Mouse (Mus musculus) intestine, embryonic 14.5 days (tissue): Measurements from ENCODE around the gene Lsp1. TPM values are rescaled to one million over a fixed set of nuclear protein-coding genes. Genes with fewer than 3 reads are reported as not detected.

Source experiments
- ATAC-seq: fragments of 200-750 bp; cut with Nextera tagmentation; replicated peaks from 2 replicates; pipeline ENCODE4 v1.8.0; 2017; ENCODE audit warnings: low read depth, moderate number of reproducible peaks, moderate TSS enrichment, moderate library complexity; ENCODE audit not compliant: low FRiP score, low TSS enrichment
- DNase-seq: peaks from one replicate; pipeline ENCODE4 v3.0.0-alpha.2; 2018; ENCODE audit warnings: low spot score
- H3K27ac ChIP-seq: fragments of 300-500 bp; sonication (generic); 2 replicates; pipeline ENCODE4 v1.5.1; 2014; ENCODE audit warnings: low read depth, mild to moderate bottlenecking, control low read depth
- H3K27me3 ChIP-seq: fragments of 300-500 bp; sonication (generic); replicated peaks from 2 replicates; pipeline ENCODE4 v1.6.1; 2014; ENCODE audit warnings: low read length, control low read depth; ENCODE audit not compliant: control insufficient read depth, insufficient read depth
- H3K36me3 ChIP-seq: fragments of 300-500 bp; sonication (generic); 2 replicates; pipeline ENCODE4 v1.6.1; 2014; ENCODE audit warnings: low read length, control low read depth; ENCODE audit not compliant: control insufficient read depth, insufficient read depth
- H3K4me1 ChIP-seq: fragments of 300-500 bp; sonication (generic); replicated peaks from 2 replicates; pipeline ENCODE4 v1.6.1; 2014; ENCODE audit warnings: low read length, control low read depth, mixed read lengths; ENCODE audit not compliant: control insufficient read depth, insufficient read depth
- H3K4me2 ChIP-seq: fragments of 300-500 bp; sonication (generic); 2 replicates; pipeline ENCODE4 v1.6.1; 2014; ENCODE audit warnings: low read length
- H3K4me3 ChIP-seq: fragments of 300-500 bp; sonication (generic); 2 replicates; pipeline ENCODE4 v1.5.1; 2014; ENCODE audit warnings: low read depth, low read length, control low read depth, mixed read lengths
- H3K9ac ChIP-seq: fragments of 300-500 bp; sonication (generic); 2 replicates; pipeline ENCODE4 v1.6.1; 2014; ENCODE audit warnings: mild to moderate bottlenecking, low read length
- H3K9me3 ChIP-seq: fragments of 300-500 bp; sonication (generic); 2 replicates; pipeline ENCODE4 v1.6.1; 2016; ENCODE audit warnings: low read length, control low read depth; ENCODE audit not compliant: control insufficient read depth
- WGBS: fragments of 180-500 bp; shearing (Covaris S2); extraction: QIAGEN DNeasy Blood & Tissue Kit; methylation state at CpG from one replicate; pipeline ENCODE4 v1.1.7; 2014; 5-methylcytosine and 5-hydroxymethylcytosine counted together
- polyA plus RNA-seq: library from polyadenylated mRNA; unstranded; fragments of >200 nt; fragmentation: Nextera tagmentation; extraction: Ambion mirVana; gene quantifications from 2 replicates; pipeline ENCODE4 v1.2.1, GENCODE M21; 2014

The Lsp1 gene
- polyA plus RNA-seq, 1 experiment from 2014 or later = 145 TPM

DNA sequence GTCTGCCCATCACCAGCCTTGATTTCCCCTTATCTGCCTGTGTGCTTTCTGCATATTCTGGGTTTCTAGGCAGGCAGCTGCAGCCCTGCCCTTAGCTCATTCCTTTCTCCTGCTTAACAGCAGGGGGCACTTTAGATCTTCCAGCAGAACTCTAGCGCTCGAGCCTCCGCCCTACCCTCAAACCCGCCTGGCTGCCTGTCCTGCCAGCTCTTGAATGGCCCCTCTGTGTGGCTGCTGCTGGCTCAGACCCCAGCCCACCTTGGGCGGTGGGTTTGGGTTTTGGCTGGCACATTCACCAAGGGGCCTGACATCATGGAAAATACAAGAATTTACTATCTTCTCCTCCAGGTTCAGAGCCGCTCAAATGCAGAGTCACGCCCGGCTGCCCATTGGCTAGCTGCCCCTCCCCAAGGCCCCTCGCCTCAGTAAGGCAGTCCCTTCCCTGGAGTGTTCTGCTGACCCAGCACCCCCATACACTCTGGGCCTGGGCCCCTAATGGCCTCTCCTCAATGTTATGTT is 26.8 kb downstream of the Lsp1 start:
- peaks cover 75% of the 10 kb centered on the region for H3K36me3 ChIP-seq
- ATAC-seq (peak; percentile 21; the same call in 1 of the 2 replicates), DNase-seq (peak; percentile 75)
- 0 out of 2 replicates have a peak overlapping the region, but pooled peaks have one; percentile 0 for H3K4me2 ChIP-seq
- peak overlapping the region; percentile 11; the same call in 1 of the 2 replicates for H3K9ac ChIP-seq
- WGBS = 19% methylated on average over 9 of the region's 9 CpGs
- H3K4me3 ChIP-seq = no peak overlapping the region
- H3K4me1 ChIP-seq = peaks cover 41% of the 10 kb centered on the region
- H3K27me3 ChIP-seq = no peaks in the 10 kb centered on the region
- no peaks in the 10 kb centered on the region for H3K9me3 ChIP-seq
- peak overlapping the region; percentile 99 for H3K27ac ChIP-seq

DNA sequence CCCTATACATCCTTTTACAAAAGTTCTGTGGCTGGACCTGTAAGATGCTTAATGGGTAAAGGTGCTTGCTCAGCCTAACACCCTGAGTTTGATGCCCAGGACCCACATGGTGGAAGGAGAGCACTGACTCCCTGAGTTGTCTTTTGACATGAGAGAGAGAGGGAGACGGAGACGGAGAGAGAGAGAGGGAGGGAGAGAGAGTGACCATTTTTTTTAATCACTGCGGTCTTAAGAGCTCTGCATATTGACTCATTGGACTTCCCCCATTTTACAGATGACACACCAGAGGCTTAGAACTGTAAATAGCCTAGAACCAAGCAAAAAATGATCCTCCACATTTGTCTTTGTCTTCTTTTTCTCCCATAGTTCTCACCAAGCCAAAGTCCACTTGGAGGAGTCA is 27.4 kb downstream of the Lsp1 start:
- DNase-seq = no peak

GRCm38 (mm10) chr7:142493535-142493934 is 32.9 kb downstream of the Lsp1 start:
- Histone ChIP-seq H3K4me1 (0 out of 2 replicates have a peak, but pooled peaks cover 3% of the 10 kb centered on the region), H3K9ac (0 out of 2 replicates have a peak overlapping the region, but pooled peaks have one; percentile 7), H3K27ac (peak overlapping the region; percentile 6; the same call in 1 of the 2 replicates), H3K27me3 (no peaks in the 10 kb centered on the region), H3K9me3 (no peaks in the 10 kb centered on the region), H3K4me2 (no peak overlapping the region), H3K36me3 (peaks cover 64% of the 10 kb centered on the region), H3K4me3 (no peak overlapping the region)
- 52% methylated on average over 8 of the region's 8 CpGs for WGBS
- DNase-seq (no peak), ATAC-seq (no peak)

More for the DNA sequence above, 27.4 kb downstream of the Lsp1 start:
- Histone ChIP-seq H3K36me3 (peaks cover 82% of the 10 kb centered on the region), H3K9ac (no peak overlapping the region), H3K9me3 (no peaks in the 10 kb centered on the region), H3K27ac (peak overlapping the region; percentile 99; the same call in 1 of the 2 replicates), H3K27me3 (no peaks in the 10 kb centered on the region), H3K4me1 (peaks cover 35% of the 10 kb centered on the region), H3K4me3 (no peak overlapping the region), H3K4me2 (no peak overlapping the region)
- no peak for ATAC-seq
- WGBS = 61% methylated on average over 3 of the region's 3 CpGs

GRCm38 (mm10) chr7:142496158-142496557 is 35.5 kb downstream of the Lsp1 start:
- WGBS = 75% methylated on average over 3 of the region's 3 CpGs
- no peak overlapping the region for H3K9ac ChIP-seq
- no peak overlapping the region for H3K4me3 ChIP-seq
- no peak for DNase-seq
- no peak for ATAC-seq
- no peaks in the 10 kb centered on the region for H3K9me3 ChIP-seq
- H3K27me3 ChIP-seq = no peaks in the 10 kb centered on the region
- peaks cover 37% of the 10 kb centered on the region for H3K36me3 ChIP-seq
- H3K4me1 ChIP-seq = 0 out of 2 replicates have a peak, but pooled peaks cover 3% of the 10 kb centered on the region
- H3K4me2 ChIP-seq = no peak overlapping the region
- H3K27ac ChIP-seq = 0 out of 2 replicates have a peak overlapping the region, but pooled peaks have one; percentile 27

- H3K4me3 ChIP-seq = no peak overlapping the region
- H3K9ac ChIP-seq = no peak overlapping the region
- H3K4me2 ChIP-seq = no peak overlapping the region
- no peaks in the 10 kb centered on the region for H3K27me3 ChIP-seq
- no peak overlapping the region for H3K27ac ChIP-seq
- DNase-seq (no peak), ATAC-seq (no peak)
- no peaks in the 10 kb centered on the region for H3K9me3 ChIP-seq
- H3K4me1 ChIP-seq = 0 out of 2 replicates have a peak, but pooled peaks cover 3% of the 10 kb centered on the region
- WGBS = 87% methylated on average over 5 of the region's 5 CpGs
- peaks cover 31% of the 10 kb centered on the region for H3K36me3 ChIP-seq
Measured at GRCm38 (mm10) chr7:142496800-142497199, 36.2 kb downstream of the Lsp1 start.

GRCm38 (mm10) chr7:142497775-142498174 is 37.2 kb downstream of the Lsp1 start:
- Histone ChIP-seq H3K27ac (no peak overlapping the region), H3K27me3 (no peaks in the 10 kb centered on the region), H3K9me3 (no peaks in the 10 kb centered on the region), H3K4me3 (no peak overlapping the region), H3K4me1 (0 out of 2 replicates have a peak, but pooled peaks cover 3% of the 10 kb centered on the region), H3K9ac (no peak overlapping the region), H3K4me2 (no peak overlapping the region), H3K36me3 (peaks cover 21% of the 10 kb centered on the region)
- 95% methylated on average over 2 of the region's 2 CpGs for WGBS
- ATAC-seq (no peak), DNase-seq (no peak)

- H3K36me3 ChIP-seq = peaks cover 14% of the 10 kb centered on the region
- H3K9me3 ChIP-seq = no peaks in the 10 kb centered on the region
- 0 out of 2 replicates have a peak within 1 kb of the TSS, but pooled peaks have one; percentile 33 for H3K27ac ChIP-seq
- H3K4me3 ChIP-seq = no peak within 1 kb of the TSS
- ATAC-seq (no peak), DNase-seq (no peak)
- H3K27me3 ChIP-seq = no peaks in the 10 kb centered on the region
- WGBS = 90% methylated on average over 2 of the region's 2 CpGs
- no peak within 1 kb of the TSS for H3K4me2 ChIP-seq
- H3K4me1 ChIP-seq = no peaks in the 10 kb centered on the region
- H3K9ac ChIP-seq = no peak within 1 kb of the TSS
Measured at GRCm38 (mm10) chr7:142498575-142498974, 38.0 kb downstream of the Lsp1 start, which contains the start of gene Tnnt3. Gene Tnnt3, plus strand, starts transcription at chr7:142498836.

DNA sequence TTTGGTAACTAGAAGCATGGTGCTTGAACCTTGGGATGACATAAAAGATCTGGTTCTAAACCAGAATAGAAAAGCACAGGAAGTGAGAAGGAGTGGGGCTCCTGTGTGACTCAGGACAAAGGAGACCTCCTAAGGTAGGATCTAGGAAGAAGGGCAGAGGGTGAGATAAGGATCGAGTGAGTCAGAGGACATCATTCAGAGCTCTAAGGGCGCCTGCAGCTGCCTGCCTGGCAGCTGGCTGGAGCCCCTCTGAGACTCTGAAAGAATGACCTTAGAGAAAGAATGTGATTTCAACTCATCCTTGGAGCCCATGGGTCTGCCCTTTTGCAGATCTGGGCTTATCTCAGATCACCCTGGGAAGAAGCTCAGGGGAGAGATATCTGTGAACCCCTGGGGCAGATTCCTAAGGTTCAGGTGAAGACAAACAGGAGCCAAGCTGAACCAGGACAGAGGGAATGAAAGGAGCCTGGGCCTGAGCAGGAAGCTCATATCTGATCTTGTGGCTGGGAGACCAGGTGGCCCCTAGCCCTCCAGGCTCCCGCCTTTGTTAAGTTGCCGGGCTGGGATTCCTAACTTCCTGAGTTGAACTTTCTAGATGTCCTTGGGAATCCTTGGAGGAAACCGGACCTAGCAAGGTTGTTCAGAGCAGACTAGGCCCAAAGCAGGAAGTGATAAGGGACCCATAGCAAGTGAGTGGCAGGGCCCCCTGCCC is 38.6 kb downstream of the Lsp1 start:
- H3K4me3 ChIP-seq = no peak overlapping the region
- 60% methylated on average over 5 of the region's 5 CpGs for WGBS
- no peak overlapping the region for H3K9ac ChIP-seq
- 0 out of 2 replicates have a peak overlapping the region, but pooled peaks have one; percentile 33 for H3K27ac ChIP-seq
- H3K9me3 ChIP-seq = no peaks in the 10 kb centered on the region
- peaks cover 8% of the 10 kb centered on the region; the same call in 1 of the 2 replicates for H3K36me3 ChIP-seq
- ATAC-seq = no peak
- no peak overlapping the region for H3K4me2 ChIP-seq
- no peaks in the 10 kb centered on the region for H3K27me3 ChIP-seq
- no peaks in the 10 kb centered on the region for H3K4me1 ChIP-seq
- DNase-seq = no peak
